Mouse (Mus musculus) MEL (cell line): ENCODE measurements around the gene Shb.
"Not testable (repeated sequence)": the region's sequence is repeated elsewhere in the genome, so short reads cannot be mapped to it uniquely, and the experiment has no call there.

Source experiments
- CTCF ChIP-seq, 3 experiments: IDR thresholded peaks in 2 of 3; conservative IDR thresholded peaks in 1 of 3; 2 replicates each; pipeline ENCODE4 v1.5.1; 2011 to 2012; ENCODE audit warnings: low read length in 3 of 3, low read depth in 2 of 3, mild to moderate bottlenecking in 2 of 3, improper control_type of control experiment in 1 of 3, inconsistent platforms in 1 of 3, mixed read lengths in 1 of 3, moderate library complexity in 1 of 3; ENCODE audit not compliant: control insufficient read depth in 1 of 3, insufficient read depth in 1 of 3, poor library complexity in 1 of 3, severe bottlenecking in 1 of 3
- GATA1 ChIP-seq: IDR thresholded peaks from 2 replicates; pipeline ENCODE4 v1.6.1; 2011; ENCODE audit warnings: low read depth, low read length, improper control_type of control experiment
- POLR2A ChIP-seq, 2 experiments: IDR thresholded peaks; 2 replicates each; pipeline ENCODE4 v1.6.1; 2011 to 2012; ENCODE audit warnings: low read length in 2 of 2, mild to moderate bottlenecking in 2 of 2, control low read depth in 1 of 2, improper control_type of control experiment in 1 of 2, low read depth in 1 of 2, moderate library complexity in 1 of 2; ENCODE audit not compliant: control insufficient read depth in 1 of 2, insufficient read depth in 1 of 2, poor library complexity in 1 of 2
- SIN3A ChIP-seq: IDR thresholded peaks from 2 replicates; pipeline ENCODE4 v1.6.1; 2012; ENCODE audit warnings: low read length, improper control_type of control experiment, inconsistent platforms

DNA sequence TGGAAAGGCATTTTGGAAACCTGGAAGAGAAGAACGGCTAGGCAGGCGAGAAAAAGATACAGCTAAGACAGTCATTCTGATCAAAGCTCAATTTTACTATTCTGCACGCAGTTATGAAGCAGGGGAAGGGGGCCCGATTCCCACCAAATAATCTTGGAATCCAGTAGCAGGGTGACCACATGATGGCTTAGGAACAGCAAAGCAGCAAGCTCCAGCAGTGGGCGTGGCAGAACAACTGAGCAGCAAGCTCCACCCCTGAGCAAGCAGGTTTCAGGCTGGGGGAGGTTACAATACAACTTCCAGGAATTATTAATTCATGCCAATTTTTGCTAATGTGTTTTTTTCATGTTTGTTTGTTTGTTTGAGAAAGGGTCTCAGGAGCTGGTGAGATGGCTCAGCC is 145.0 kb downstream of the Shb start:
- TF ChIP-seq POLR2A (IDR thresholded peaks at IDR 0.05; ENCODE audit: control insufficient read depth in 1 of 2, insufficient read depth in 1 of 2, low read depth in 1 of 2, low read length in 2 of 2, poor library complexity in 1 of 2); CTCF (IDR thresholded peaks at IDR 0.05 in 2 of 3, conservative IDR thresholded peaks at IDR 0.05 in 1 of 3; ENCODE audit: control insufficient read depth in 1 of 3, insufficient read depth in 1 of 3, low read depth in 2 of 3, low read length in 3 of 3, poor library complexity in 1 of 3, severe bottlenecking in 1 of 3); SIN3A; GATA1: not testable (repeated sequence)
